Mouse (Mus musculus) Muller cell, postnatal 12 days (primary cell): ENCODE measurements around the gene Mdm2.

Source experiments
- DNase-seq: peaks from one replicate; pipeline ENCODE4 v3.0.0-alpha.2; 2015; ENCODE audit errors: inconsistent ontology term

Mdm2 gene

GRCm38 (mm10) chr10:117655908-117656661, 54.5 kb downstream of the Mdm2 start:
- no peak for DNase-seq

GRCm38 (mm10) chr10:117655460-117655859, 55.1 kb downstream of the Mdm2 start:
- no peak for DNase-seq

GRCm38 (mm10) chr10:117654576-117655123, 55.9 kb downstream of the Mdm2 start:
- no peak for DNase-seq

- no peak for DNase-seq
Observed at GRCm38 (mm10) chr10:117653779-117654173, 56.8 kb downstream of the Mdm2 start.

- DNase-seq, result no peak
Observed at GRCm38 (mm10) chr10:117652930-117653778, 57.4 kb downstream of the Mdm2 start.

GRCm38 (mm10) chr10:117652378-117652774, 58.2 kb downstream of the Mdm2 start:
- DNase-seq, result no peak

- DNase-seq, result peak; percentile 69
Observed at GRCm38 (mm10) chr10:117651587-117652377, 58.8 kb downstream of the Mdm2 start.

- no peak for DNase-seq
Observed at GRCm38 (mm10) chr10:117650725-117651124, 59.8 kb downstream of the Mdm2 start.

GRCm38 (mm10) chr10:117650042-117650655, 60.4 kb downstream of the Mdm2 start:
- no peak for DNase-seq

- DNase-seq, result no peak
Observed at GRCm38 (mm10) chr10:117649292-117650041, 61.1 kb downstream of the Mdm2 start.

GRCm38 (mm10) chr10:117648643-117649042, 61.9 kb downstream of the Mdm2 start:
- no peak for DNase-seq

GRCm38 (mm10) chr10:117647964-117648472, 62.5 kb downstream of the Mdm2 start:
- DNase-seq, result no peak

GRCm38 (mm10) chr10:117647158-117647505, 63.4 kb downstream of the Mdm2 start:
- peak; percentile 55 for DNase-seq

- DNase-seq, result no peak
Observed at GRCm38 (mm10) chr10:117646482-117647157, 63.9 kb downstream of the Mdm2 start.

GRCm38 (mm10) chr10:117645487-117645964, 65.0 kb downstream of the Mdm2 start:
- DNase-seq, result no peak

GRCm38 (mm10) chr10:117644828-117645227, 65.7 kb downstream of the Mdm2 start:
- no peak for DNase-seq

- DNase-seq, result no peak
Observed at GRCm38 (mm10) chr10:117644429-117644748, 66.2 kb downstream of the Mdm2 start.

- DNase-seq, result no peak
Observed at GRCm38 (mm10) chr10:117643711-117644428, 66.7 kb downstream of the Mdm2 start.

GRCm38 (mm10) chr10:117643302-117643701, 67.3 kb downstream of the Mdm2 start:
- DNase-seq, result no peak
